Mouse (Mus musculus): Measurements from ENCODE around the gene Tmem161b.
"Not testable (repeated sequence)": the region's sequence is repeated elsewhere in the genome, so short reads cannot be mapped to it uniquely, and the experiment has no call there.

Gene Tmem161b

DNA sequence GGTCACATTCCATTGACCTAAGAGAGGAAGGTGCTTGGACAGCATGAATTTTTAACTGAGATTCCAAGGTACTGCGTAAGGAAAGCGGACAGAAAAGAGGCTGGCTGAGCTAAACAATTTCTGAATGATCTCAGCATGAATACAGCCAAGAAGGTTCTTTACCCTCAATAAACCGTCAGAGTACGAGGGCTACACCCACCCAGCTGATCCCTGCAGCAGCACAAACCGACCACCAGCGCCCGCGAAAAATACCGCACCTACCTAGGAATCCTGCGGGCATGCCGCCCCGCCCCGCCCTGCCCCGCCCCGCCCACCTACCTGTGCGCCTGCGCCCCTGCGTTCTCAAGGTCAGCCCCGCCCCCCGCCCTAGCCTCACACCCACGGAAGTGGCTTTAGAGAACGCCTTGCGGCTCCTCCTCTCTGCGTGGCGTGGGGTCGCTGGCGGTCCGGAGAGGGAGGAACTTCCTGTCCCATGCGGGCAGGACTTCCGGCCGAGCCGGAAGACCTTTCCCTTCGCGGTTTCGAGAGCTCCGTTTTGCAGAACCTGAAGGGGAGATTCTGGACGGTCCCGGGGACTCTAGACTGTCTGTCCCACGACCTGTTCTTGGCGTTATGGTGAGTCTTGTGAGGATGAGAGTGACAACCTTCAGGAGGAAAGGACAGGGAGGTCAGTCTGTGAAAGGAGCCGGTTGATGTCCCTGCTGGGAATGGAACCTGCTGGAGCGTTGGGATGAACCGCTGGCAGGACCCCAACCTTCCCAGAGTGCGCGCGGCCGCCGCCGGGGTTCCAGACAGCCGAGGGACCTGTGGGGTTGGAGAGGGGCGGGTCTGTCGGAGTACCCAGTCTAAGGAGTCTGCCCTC lies at the start of gene Tmem161b:
TSS of gene Tmem161b (plus strand) at position 477 of the 862 bp plus-strand sequence.
- Histone ChIP-seq H3K27me3 (ENCODE audit: insufficient read depth, low read length) (no peaks in the 10 kb centered on the region), H3K9me3 (ENCODE audit: low read length) (no peaks in the 10 kb centered on the region), H3K36me3 (ENCODE audit: insufficient read depth, low read length) (peaks cover 8% of the 10 kb centered on the region; the same call in 1 of the 2 replicates), H3K4me1 (replicated peaks; ENCODE audit: low read depth, low read length) (peaks cover 26% of the 10 kb centered on the region), H3K4me3 (replicated peaks; ENCODE audit: low read length) (peak within 1 kb of the TSS; percentile 93)
- TF ChIP-seq CTCF (conservative IDR thresholded peaks at IDR 0.05; ENCODE audit: low read length) (no peak), NANOG (IDR thresholded peaks at IDR 0.05; ENCODE audit: borderline replicate concordance, low read length) (no peak), POU5F1 (IDR thresholded peaks at IDR 0.05; ENCODE audit: borderline replicate concordance, low read length) (no peak)

DNA sequence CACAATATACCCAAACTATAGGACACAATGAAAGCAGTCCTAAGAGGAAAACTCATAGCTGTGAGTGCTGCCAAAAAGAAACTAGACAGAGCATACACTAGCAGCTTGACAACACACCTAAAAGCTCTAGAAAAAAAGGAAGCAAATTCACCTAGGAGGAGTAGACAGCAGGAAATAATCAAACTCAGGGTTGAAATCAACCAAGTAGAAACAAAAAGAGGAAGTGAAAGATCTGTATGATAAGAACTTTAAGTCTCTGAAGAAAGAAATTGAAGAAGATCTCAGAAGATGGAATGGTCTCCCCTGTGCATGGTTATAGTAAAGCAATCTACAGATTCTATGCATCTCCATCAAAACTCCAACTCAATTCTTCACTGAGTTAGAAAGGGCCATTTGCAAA lies 36.3 kb upstream of the Tmem161b start:
- not testable (repeated sequence) for H3K27me3 ChIP-seq (ENCODE audit: insufficient read depth, low read length); H3K36me3 ChIP-seq (ENCODE audit: insufficient read depth, low read length); H3K4me1 ChIP-seq (replicated peaks; ENCODE audit: low read depth, low read length); H3K9me3 ChIP-seq (ENCODE audit: low read length); H3K4me3 ChIP-seq (replicated peaks; ENCODE audit: low read length)

DNA sequence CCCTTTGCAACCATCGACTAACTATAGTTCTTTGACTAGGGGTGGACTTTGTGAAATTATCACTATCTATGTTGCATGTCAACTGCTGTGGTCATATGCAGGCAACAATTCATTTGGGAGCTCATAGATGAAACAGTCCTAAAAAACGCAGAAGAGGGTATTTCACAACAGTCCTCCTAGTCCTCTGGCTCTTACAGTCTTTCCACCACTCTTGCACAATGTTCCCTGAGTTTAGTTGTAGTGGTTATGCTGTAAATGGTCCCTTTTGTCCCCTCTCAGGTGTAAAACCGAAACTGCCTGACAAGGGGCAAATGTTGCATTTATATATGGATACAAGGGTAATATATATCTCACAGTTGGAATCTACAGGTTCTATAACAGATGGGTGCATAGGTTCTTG lies 29.4 kb upstream of the Tmem161b start:
- Histone ChIP-seq H3K36me3 (ENCODE audit: insufficient read depth, low read length) (no peaks in the 10 kb centered on the region), H3K27me3 (ENCODE audit: insufficient read depth, low read length) (no peaks in the 10 kb centered on the region), H3K9me3 (ENCODE audit: low read length) (no peaks in the 10 kb centered on the region), H3K4me3 (replicated peaks; ENCODE audit: low read length) (no peak overlapping the region), H3K4me1 (replicated peaks; ENCODE audit: low read depth, low read length) (no peaks in the 10 kb centered on the region)
- TF ChIP-seq CTCF (conservative IDR thresholded peaks at IDR 0.05; ENCODE audit: low read length) (no peak), POU5F1 (IDR thresholded peaks at IDR 0.05; ENCODE audit: borderline replicate concordance, low read length) (no peak), NANOG (IDR thresholded peaks at IDR 0.05; ENCODE audit: borderline replicate concordance, low read length) (no peak)

DNA sequence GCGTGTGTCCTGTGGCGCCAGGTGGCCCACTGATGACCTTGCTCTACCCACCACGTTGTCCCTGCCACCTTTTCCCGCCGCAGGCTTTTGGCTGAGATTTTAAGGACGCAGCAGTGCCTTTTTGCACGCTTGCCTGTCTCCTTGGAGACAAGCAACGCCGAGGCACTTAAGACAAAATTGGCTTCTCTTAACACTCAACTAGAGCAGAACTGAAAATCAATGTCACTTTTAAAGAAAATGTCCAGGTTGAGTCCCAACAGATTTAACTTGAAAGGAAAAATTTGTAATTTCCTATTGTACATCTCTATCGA lies 541 bp downstream of the Tmem161b start:
- TF ChIP-seq POU5F1 (IDR thresholded peaks at IDR 0.05; ENCODE audit: borderline replicate concordance, low read length) (no peak), CTCF (conservative IDR thresholded peaks at IDR 0.05; ENCODE audit: low read length) (no peak), NANOG (IDR thresholded peaks at IDR 0.05; ENCODE audit: borderline replicate concordance, low read length) (no peak)

DNA sequence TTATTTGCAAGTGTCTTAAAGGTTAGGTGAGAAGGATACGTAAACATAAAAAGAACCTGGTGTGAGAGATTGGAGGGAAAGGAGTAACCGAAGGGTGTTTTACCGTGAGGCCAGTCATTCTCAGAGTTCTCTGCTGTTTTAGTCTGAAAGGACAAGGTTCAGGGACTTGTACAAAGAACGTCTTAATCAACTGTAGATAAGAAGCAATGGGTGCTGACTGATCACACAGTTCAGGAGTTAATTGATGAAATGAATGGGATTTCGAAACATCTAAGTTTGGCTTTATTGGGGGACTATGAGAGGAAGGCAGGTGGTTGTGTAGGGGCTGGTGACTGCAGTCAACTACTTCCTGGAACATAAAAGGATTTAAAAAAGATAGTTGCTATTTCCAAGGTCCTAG lies 922 bp downstream of the Tmem161b start:
- Histone ChIP-seq H3K36me3 (ENCODE audit: insufficient read depth, low read length) (peaks cover 14% of the 10 kb centered on the region; the same call in 1 of the 2 replicates), H3K9me3 (ENCODE audit: low read length) (no peaks in the 10 kb centered on the region), H3K4me3 (replicated peaks; ENCODE audit: low read length) (peak overlapping the region; percentile 93), H3K27me3 (ENCODE audit: insufficient read depth, low read length) (no peaks in the 10 kb centered on the region), H3K4me1 (replicated peaks; ENCODE audit: low read depth, low read length) (peaks cover 34% of the 10 kb centered on the region)
- no peak for TF ChIP-seq POU5F1 (IDR thresholded peaks at IDR 0.05; ENCODE audit: borderline replicate concordance, low read length)
- TF ChIP-seq CTCF (conservative IDR thresholded peaks at IDR 0.05; ENCODE audit: low read length), result no peak
- TF ChIP-seq NANOG (IDR thresholded peaks at IDR 0.05; ENCODE audit: borderline replicate concordance, low read length), result no peak

More for the DNA sequence above, 541 bp downstream of the Tmem161b start:
- Histone ChIP-seq H3K4me1 (replicated peaks; ENCODE audit: low read depth, low read length) (peaks cover 30% of the 10 kb centered on the region), H3K9me3 (ENCODE audit: low read length) (no peaks in the 10 kb centered on the region), H3K36me3 (ENCODE audit: insufficient read depth, low read length) (peaks cover 11% of the 10 kb centered on the region; the same call in 1 of the 2 replicates), H3K27me3 (ENCODE audit: insufficient read depth, low read length) (no peaks in the 10 kb centered on the region), H3K4me3 (replicated peaks; ENCODE audit: low read length) (peak overlapping the region; percentile 93)

DNA sequence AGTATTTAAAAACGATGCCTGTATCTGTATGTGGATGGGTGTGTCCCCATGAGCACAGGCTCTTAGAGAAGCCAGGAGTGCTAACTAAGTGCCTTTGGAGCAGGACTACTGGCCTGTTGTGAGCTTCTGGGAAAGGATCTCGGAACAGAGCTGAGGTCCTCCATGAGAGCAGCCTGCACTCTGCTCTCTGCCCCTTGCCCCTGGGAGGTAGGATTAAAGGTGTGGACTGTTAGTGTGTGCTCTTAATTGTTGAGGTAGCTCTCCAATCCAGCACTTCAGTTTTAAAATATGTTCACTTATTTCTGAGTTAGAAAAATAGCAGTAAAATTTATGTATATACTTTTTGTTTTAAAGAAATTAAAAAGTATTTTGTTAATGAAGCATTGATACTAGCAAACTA lies 11.9 kb downstream of the Tmem161b start:
- H3K4me1 ChIP-seq (replicated peaks; ENCODE audit: low read depth, low read length), result no peaks in the 10 kb centered on the region
- H3K36me3 ChIP-seq (ENCODE audit: insufficient read depth, low read length), result peaks cover 45% of the 10 kb centered on the region
- H3K4me3 ChIP-seq (replicated peaks; ENCODE audit: low read length), result no peak overlapping the region
- H3K9me3 ChIP-seq (ENCODE audit: low read length), result peaks cover 66% of the 10 kb centered on the region
- TF ChIP-seq NANOG (IDR thresholded peaks at IDR 0.05; ENCODE audit: borderline replicate concordance, low read length), result no peak
- no peak for TF ChIP-seq POU5F1 (IDR thresholded peaks at IDR 0.05; ENCODE audit: borderline replicate concordance, low read length)
- TF ChIP-seq CTCF (conservative IDR thresholded peaks at IDR 0.05; ENCODE audit: low read length), result no peak
- no peaks in the 10 kb centered on the region for H3K27me3 ChIP-seq (ENCODE audit: insufficient read depth, low read length)

DNA sequence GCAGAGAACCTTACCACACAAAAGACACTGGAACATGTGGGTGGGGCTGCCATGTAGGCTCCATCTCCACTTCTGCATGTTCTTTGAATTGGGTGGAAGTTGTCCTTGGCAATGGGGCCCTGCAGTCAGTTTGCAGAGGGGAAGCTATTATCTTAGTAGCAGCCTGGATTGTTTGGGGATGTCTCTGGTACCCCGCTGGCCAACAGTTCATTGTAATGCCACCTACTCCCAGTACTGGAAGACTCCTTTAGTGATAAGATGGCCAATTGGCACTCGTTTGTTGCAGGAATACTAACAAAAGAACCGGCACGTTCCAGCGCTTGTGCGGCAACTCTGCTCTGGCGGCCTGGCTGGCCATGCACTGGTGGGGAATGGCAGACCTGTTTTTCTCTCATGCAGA lies 14.7 kb downstream of the Tmem161b start:
- H3K36me3 ChIP-seq (ENCODE audit: insufficient read depth, low read length), result peaks cover 40% of the 10 kb centered on the region
- H3K9me3 ChIP-seq (ENCODE audit: low read length), result peaks cover 87% of the 10 kb centered on the region
- no peaks in the 10 kb centered on the region for H3K27me3 ChIP-seq (ENCODE audit: insufficient read depth, low read length)
- TF ChIP-seq CTCF (conservative IDR thresholded peaks at IDR 0.05; ENCODE audit: low read length) (no peak), POU5F1 (IDR thresholded peaks at IDR 0.05; ENCODE audit: borderline replicate concordance, low read length) (no peak; the same call in 1 of the 2 replicates), NANOG (IDR thresholded peaks at IDR 0.05; ENCODE audit: borderline replicate concordance, low read length) (no peak)
- H3K4me1 ChIP-seq (replicated peaks; ENCODE audit: low read depth, low read length), result 0 out of 2 replicates have a peak, but pooled peaks cover under 1% of the 10 kb centered on the region
- H3K4me3 ChIP-seq (replicated peaks; ENCODE audit: low read length), result 0 out of 2 replicates have a peak overlapping the region, but pooled peaks have one; percentile 3

DNA sequence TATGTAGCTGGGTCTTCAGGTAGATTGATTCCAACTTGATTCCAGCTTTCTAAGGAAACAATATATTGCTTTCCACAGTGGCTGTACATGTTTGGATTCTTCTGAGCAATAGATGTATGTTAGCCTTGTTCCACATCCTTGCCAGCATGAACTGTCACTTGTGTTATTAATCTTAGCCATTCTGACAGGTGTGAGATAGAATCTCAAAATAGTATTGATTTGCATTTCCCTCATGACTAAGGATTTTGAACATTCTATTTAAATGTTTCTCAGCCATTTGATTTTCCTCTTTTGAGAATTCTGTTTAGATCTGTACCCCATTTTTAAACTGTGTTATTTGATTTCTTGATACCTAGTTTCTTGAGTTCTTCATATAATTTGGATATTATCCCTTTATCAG lies 16.1 kb downstream of the Tmem161b start:
- Histone ChIP-seq H3K4me1 (replicated peaks; ENCODE audit: low read depth, low read length) (0 out of 2 replicates have a peak, but pooled peaks cover 4% of the 10 kb centered on the region), H3K4me3 (replicated peaks; ENCODE audit: low read length) (no peak overlapping the region), H3K9me3 (ENCODE audit: low read length) (peaks cover 87% of the 10 kb centered on the region), H3K27me3 (ENCODE audit: insufficient read depth, low read length) (no peaks in the 10 kb centered on the region), H3K36me3 (ENCODE audit: insufficient read depth, low read length) (peaks cover 49% of the 10 kb centered on the region)
- no peak for TF ChIP-seq CTCF (conservative IDR thresholded peaks at IDR 0.05; ENCODE audit: low read length)
- no peak for TF ChIP-seq NANOG (IDR thresholded peaks at IDR 0.05; ENCODE audit: borderline replicate concordance, low read length)
- no peak for TF ChIP-seq POU5F1 (IDR thresholded peaks at IDR 0.05; ENCODE audit: borderline replicate concordance, low read length)

DNA sequence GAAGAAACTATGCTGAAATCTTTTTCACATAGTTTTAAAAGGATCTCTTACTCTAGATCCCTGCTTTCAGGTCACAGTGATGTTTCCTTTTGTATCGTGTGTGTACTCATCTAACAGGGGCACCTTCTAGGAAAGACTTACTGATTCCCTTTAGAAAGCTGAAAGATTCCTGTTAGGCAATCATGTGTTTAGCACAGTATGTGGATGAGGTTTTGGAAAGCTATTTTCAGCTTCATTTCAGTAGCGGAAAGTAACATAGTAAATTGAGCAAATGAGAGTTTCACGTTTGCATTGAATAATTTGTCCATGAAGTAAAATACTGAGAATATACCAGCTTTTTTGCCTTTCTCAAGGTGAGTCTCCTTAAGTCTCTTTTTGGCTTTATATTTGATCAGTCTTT lies 26.0 kb downstream of the Tmem161b start:
- Histone ChIP-seq H3K9me3 (ENCODE audit: low read length) (peaks cover 47% of the 10 kb centered on the region), H3K27me3 (ENCODE audit: insufficient read depth, low read length) (no peaks in the 10 kb centered on the region), H3K4me3 (replicated peaks; ENCODE audit: low read length) (no peak overlapping the region), H3K4me1 (replicated peaks; ENCODE audit: low read depth, low read length) (no peaks in the 10 kb centered on the region), H3K36me3 (ENCODE audit: insufficient read depth, low read length) (peaks cover 32% of the 10 kb centered on the region)
- TF ChIP-seq CTCF (conservative IDR thresholded peaks at IDR 0.05; ENCODE audit: low read length) (no peak), POU5F1 (IDR thresholded peaks at IDR 0.05; ENCODE audit: borderline replicate concordance, low read length) (no peak), NANOG (IDR thresholded peaks at IDR 0.05; ENCODE audit: borderline replicate concordance, low read length) (no peak)
